18 mouse cellular contexts compared by ENCODE assay signal in genomic region chr6:13853244-13853643, GRCm38 (mm10). TPM values are rescaled to one million over a fixed set of nuclear protein-coding genes. Genes with fewer than 3 reads are reported as not detected.
"Had no signal": no experiment of that assay in that cellular context is flagged by ENCODE, and none has a peak within 500 bp of the region (broad histone marks: within the 10 kb centered on the region; RNA-seq: fewer than 3 reads in every experiment).

No protein-coding gene starts in this region.

- H3K27me3 ChIP-seq: liver, embryonic 15.5 days; lung, embryonic 15.5 days; megakaryocyte, embryonic 14.5 days; midbrain, embryonic 12.5 days; neural tube, embryonic 12.5 days had no signal

- H3K4me3 ChIP-seq: liver, embryonic 15.5 days; lung, embryonic 15.5 days; megakaryocyte, embryonic 14.5 days; midbrain, embryonic 12.5 days; neural tube, embryonic 12.5 days had no signal

- H3K4me2 ChIP-seq: liver, embryonic 15.5 days; lung, embryonic 15.5 days; midbrain, embryonic 12.5 days; neural tube, embryonic 12.5 days had no signal

- DNase-seq: liver, postnatal 0 days; lung, adult 2 months; lung, postnatal 14 days; lung, postnatal 36 days; midbrain, embryonic 14.5 days; right cerebral cortex, postnatal 14 days; thymus, adult 18-20 months; thymus, postnatal 14 days; thymus, postnatal 36 days had no signal

- H3K4me1 ChIP-seq: liver, embryonic 15.5 days; lung, embryonic 15.5 days; megakaryocyte, embryonic 14.5 days; midbrain, embryonic 12.5 days; neural tube, embryonic 12.5 days had no signal

- H3K27ac ChIP-seq: liver, embryonic 15.5 days; lung, embryonic 15.5 days; macrophage; midbrain, embryonic 12.5 days; neural tube, embryonic 12.5 days had no signal

- ATAC-seq: liver, postnatal 0 days; lung, postnatal 0 days had no signal

- H3K9ac ChIP-seq: liver, embryonic 15.5 days; liver, postnatal 0 days; lung, embryonic 15.5 days; midbrain, embryonic 12.5 days; neural tube, embryonic 12.5 days had no signal

- H3K36me3 ChIP-seq: liver, embryonic 15.5 days; lung, embryonic 15.5 days; midbrain, embryonic 12.5 days; neural tube, embryonic 12.5 days had no signal

- H3K9me3 ChIP-seq: liver, embryonic 15.5 days; lung, embryonic 15.5 days; megakaryocyte, embryonic 14.5 days; midbrain, embryonic 12.5 days; neural tube, embryonic 12.5 days had no signal

RNA-seq across cellular contexts. Expression of gene Gpr85, which starts 13.5 kb away (rescaled TPM):
- total RNA-seq: monocyte, adult 5-6 weeks; neutrophil, adult 5-6 weeks had no signal
